Mouse (Mus musculus): ENCODE measurements around the gene Mast4. TPM values are rescaled to one million over a fixed set of nuclear protein-coding genes. Genes with fewer than 3 reads are reported as not detected.

The Mast4 gene
- polyA plus RNA-seq, 1 experiment from 2014 or later: 45.4 TPM

DNA sequence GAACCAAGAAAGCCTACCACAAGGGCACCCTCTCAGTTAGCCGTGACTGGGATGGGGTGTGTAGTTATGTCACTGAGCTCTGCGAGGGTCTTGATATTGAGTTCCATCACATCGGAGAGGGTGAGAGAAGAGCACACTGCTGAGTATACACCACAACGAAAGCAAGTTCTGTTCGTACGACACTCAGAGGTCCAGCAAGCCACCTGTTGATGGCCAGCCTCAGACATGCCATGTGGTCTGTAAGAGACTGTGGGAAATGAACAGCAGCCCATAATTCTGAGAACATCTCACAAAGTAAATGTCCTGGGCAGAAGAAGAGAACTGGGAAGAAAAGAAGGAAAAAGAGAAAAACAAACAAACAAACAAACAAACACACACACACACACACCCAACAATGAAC is 255.5 kb downstream of the Mast4 start:
- no peak overlapping the region for H3K9ac ChIP-seq (ENCODE audit: low read depth, low read length)
- ATAC-seq (replicated peaks; ENCODE audit: insufficient number of reproducible peaks, low FRiP score, low TSS enrichment): no peak
- H3K36me3 ChIP-seq (ENCODE audit: control insufficient read depth, insufficient read depth, low read length): no peaks in the 10 kb centered on the region
- H3K27ac ChIP-seq (ENCODE audit: low read depth, low read length): no peak overlapping the region
- WGBS (ENCODE audit: insufficient replicate concordance): 82% methylated on average over 6 of the region's 6 CpGs
- no peak overlapping the region for H3K4me3 ChIP-seq (ENCODE audit: low read depth, low read length)
- no peak overlapping the region for H3K4me2 ChIP-seq
- no peaks in the 10 kb centered on the region for H3K27me3 ChIP-seq (ENCODE audit: control insufficient read depth, insufficient read depth, low read length)
- no peaks in the 10 kb centered on the region for H3K9me3 ChIP-seq (replicated peaks; ENCODE audit: control insufficient read depth, low read length)
- peaks cover 27% of the 10 kb centered on the region for H3K4me1 ChIP-seq (ENCODE audit: control insufficient read depth, insufficient read depth, low read length)

DNA sequence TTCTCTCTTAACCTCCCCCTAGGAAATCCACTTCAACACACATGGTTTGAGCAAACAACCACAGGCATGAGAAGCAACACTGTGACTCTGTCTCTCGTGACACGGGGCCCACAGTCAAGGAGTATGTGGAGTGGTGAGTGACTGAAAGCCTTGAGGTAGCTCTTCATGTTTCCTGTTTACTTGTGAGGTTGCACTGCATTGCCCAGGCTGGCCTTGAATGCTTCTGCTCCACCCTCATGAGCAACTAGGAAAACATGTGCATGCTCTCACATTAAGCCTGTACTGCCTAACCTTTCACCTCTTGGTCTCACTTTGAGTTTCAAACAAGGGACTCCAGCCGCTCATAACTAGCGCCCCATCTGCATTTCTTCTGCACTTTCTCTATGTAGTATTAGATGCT is 260.8 kb downstream of the Mast4 start:
- WGBS (ENCODE audit: insufficient replicate concordance): 69% methylated on average over 4 of the region's 4 CpGs

DNA sequence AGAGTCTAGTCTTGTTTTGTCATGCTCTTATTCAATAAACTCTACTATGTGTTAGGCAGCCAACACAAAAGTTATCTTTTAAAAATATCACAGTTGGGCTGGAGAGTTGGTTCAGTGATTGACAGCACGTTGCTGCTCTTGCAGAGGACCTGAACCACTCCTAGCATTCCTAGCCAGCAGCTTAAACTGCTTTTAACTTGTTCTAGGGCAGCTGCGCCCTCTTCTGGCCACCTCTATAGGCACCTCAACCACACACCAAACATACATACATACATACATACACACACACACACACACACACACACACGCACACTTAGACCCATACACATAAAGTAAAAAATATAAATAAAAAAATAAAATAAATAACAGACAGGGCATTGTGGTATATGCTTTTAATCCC is 262.5 kb downstream of the Mast4 start:
- Histone ChIP-seq H3K9me3 (replicated peaks; ENCODE audit: control insufficient read depth, low read length) (no peaks in the 10 kb centered on the region), H3K4me1 (ENCODE audit: control insufficient read depth, insufficient read depth, low read length) (0 out of 2 replicates have a peak, but pooled peaks cover 5% of the 10 kb centered on the region), H3K9ac (ENCODE audit: low read depth, low read length) (no peak overlapping the region), H3K36me3 (ENCODE audit: control insufficient read depth, insufficient read depth, low read length) (no peaks in the 10 kb centered on the region), H3K27ac (ENCODE audit: low read depth, low read length) (no peak overlapping the region), H3K27me3 (ENCODE audit: control insufficient read depth, insufficient read depth, low read length) (no peaks in the 10 kb centered on the region), H3K4me2 (no peak overlapping the region), H3K4me3 (ENCODE audit: low read depth, low read length) (no peak overlapping the region)
- 74% methylated on average over 3 of the region's 3 CpGs for WGBS (ENCODE audit: insufficient replicate concordance)
- ATAC-seq (replicated peaks; ENCODE audit: insufficient number of reproducible peaks, low FRiP score, low TSS enrichment): no peak

More for the DNA sequence above, 260.8 kb downstream of the Mast4 start:
- H3K4me1 ChIP-seq (ENCODE audit: control insufficient read depth, insufficient read depth, low read length): 0 out of 2 replicates have a peak, but pooled peaks cover 3% of the 10 kb centered on the region
- H3K9ac ChIP-seq (ENCODE audit: low read depth, low read length): no peak overlapping the region
- no peak overlapping the region for H3K4me3 ChIP-seq (ENCODE audit: low read depth, low read length)
- H3K9me3 ChIP-seq (replicated peaks; ENCODE audit: control insufficient read depth, low read length): no peaks in the 10 kb centered on the region
- H3K27ac ChIP-seq (ENCODE audit: low read depth, low read length): no peak overlapping the region
- ATAC-seq (replicated peaks; ENCODE audit: insufficient number of reproducible peaks, low FRiP score, low TSS enrichment): no peak
- no peaks in the 10 kb centered on the region for H3K36me3 ChIP-seq (ENCODE audit: control insufficient read depth, insufficient read depth, low read length)
- H3K27me3 ChIP-seq (ENCODE audit: control insufficient read depth, insufficient read depth, low read length): no peaks in the 10 kb centered on the region
- H3K4me2 ChIP-seq: no peak overlapping the region

GRCm38 (mm10) chr13:103067581-103068166 is 266.6 kb downstream of the Mast4 start:
- H3K9ac ChIP-seq (ENCODE audit: low read depth, low read length): no peak overlapping the region
- no peak overlapping the region for H3K4me3 ChIP-seq (ENCODE audit: low read depth, low read length)
- H3K27me3 ChIP-seq (ENCODE audit: control insufficient read depth, insufficient read depth, low read length): no peaks in the 10 kb centered on the region
- no peaks in the 10 kb centered on the region for H3K36me3 ChIP-seq (ENCODE audit: control insufficient read depth, insufficient read depth, low read length)
- H3K27ac ChIP-seq (ENCODE audit: low read depth, low read length): peak overlapping the region; percentile 59
- ATAC-seq (replicated peaks; ENCODE audit: insufficient number of reproducible peaks, low FRiP score, low TSS enrichment): peak; percentile 55; the same call in 1 of the 2 replicates
- 44% methylated on average over 7 of the region's 7 CpGs for WGBS (ENCODE audit: insufficient replicate concordance)
- H3K4me2 ChIP-seq: no peak overlapping the region
- H3K4me1 ChIP-seq (ENCODE audit: control insufficient read depth, insufficient read depth, low read length): peaks cover 15% of the 10 kb centered on the region
- H3K9me3 ChIP-seq (replicated peaks; ENCODE audit: control insufficient read depth, low read length): no peaks in the 10 kb centered on the region

GRCm38 (mm10) chr13:103065437-103065836 is 268.9 kb downstream of the Mast4 start:
- H3K4me2 ChIP-seq: peak overlapping the region; percentile 32

DNA sequence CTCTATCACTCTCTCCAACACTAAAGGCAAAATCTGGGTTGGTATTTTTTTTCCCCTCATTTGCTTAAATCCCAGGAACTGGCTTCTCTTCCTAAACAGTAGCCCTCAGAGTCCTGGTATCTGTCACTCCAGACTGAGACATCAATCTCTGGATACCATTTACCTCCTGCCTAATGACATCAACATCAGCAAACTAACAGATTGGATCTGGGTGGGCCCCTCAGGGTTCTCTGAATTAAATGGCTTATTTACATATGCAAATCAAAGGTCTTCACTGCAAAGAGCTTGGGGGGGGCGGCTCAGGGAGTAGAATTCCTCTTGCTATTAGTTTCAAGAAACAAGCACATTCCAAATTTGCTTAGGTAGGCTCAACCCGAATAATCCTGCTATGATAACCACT is 272.6 kb downstream of the Mast4 start:
- ATAC-seq (replicated peaks; ENCODE audit: insufficient number of reproducible peaks, low FRiP score, low TSS enrichment): no peak
- no peaks in the 10 kb centered on the region for H3K36me3 ChIP-seq (ENCODE audit: control insufficient read depth, insufficient read depth, low read length)
- 61% methylated on average over 2 of the region's 2 CpGs for WGBS (ENCODE audit: insufficient replicate concordance)
- H3K4me3 ChIP-seq (ENCODE audit: low read depth, low read length): no peak overlapping the region
- H3K9me3 ChIP-seq (replicated peaks; ENCODE audit: control insufficient read depth, low read length): no peaks in the 10 kb centered on the region
- no peak overlapping the region for H3K9ac ChIP-seq (ENCODE audit: low read depth, low read length)
- H3K27ac ChIP-seq (ENCODE audit: low read depth, low read length): no peak overlapping the region
- H3K27me3 ChIP-seq (ENCODE audit: control insufficient read depth, insufficient read depth, low read length): no peaks in the 10 kb centered on the region
- no peak overlapping the region for H3K4me2 ChIP-seq
- H3K4me1 ChIP-seq (ENCODE audit: control insufficient read depth, insufficient read depth, low read length): peaks cover 13% of the 10 kb centered on the region

More at GRCm38 (mm10) chr13:103065437-103065836, 268.9 kb downstream of the Mast4 start:
- Histone ChIP-seq H3K36me3 (ENCODE audit: control insufficient read depth, insufficient read depth, low read length) (no peaks in the 10 kb centered on the region), H3K9me3 (replicated peaks; ENCODE audit: control insufficient read depth, low read length) (no peaks in the 10 kb centered on the region), H3K4me3 (ENCODE audit: low read depth, low read length) (no peak overlapping the region), H3K27me3 (ENCODE audit: control insufficient read depth, insufficient read depth, low read length) (no peaks in the 10 kb centered on the region), H3K9ac (ENCODE audit: low read depth, low read length) (0 out of 2 replicates have a peak overlapping the region, but pooled peaks have one; percentile 5), H3K4me1 (ENCODE audit: control insufficient read depth, insufficient read depth, low read length) (peaks cover 15% of the 10 kb centered on the region), H3K27ac (ENCODE audit: low read depth, low read length) (no peak overlapping the region)
- WGBS (ENCODE audit: insufficient replicate concordance): 51% methylated on average over 7 of the region's 7 CpGs
- ATAC-seq (replicated peaks; ENCODE audit: insufficient number of reproducible peaks, low FRiP score, low TSS enrichment): no peak

DNA sequence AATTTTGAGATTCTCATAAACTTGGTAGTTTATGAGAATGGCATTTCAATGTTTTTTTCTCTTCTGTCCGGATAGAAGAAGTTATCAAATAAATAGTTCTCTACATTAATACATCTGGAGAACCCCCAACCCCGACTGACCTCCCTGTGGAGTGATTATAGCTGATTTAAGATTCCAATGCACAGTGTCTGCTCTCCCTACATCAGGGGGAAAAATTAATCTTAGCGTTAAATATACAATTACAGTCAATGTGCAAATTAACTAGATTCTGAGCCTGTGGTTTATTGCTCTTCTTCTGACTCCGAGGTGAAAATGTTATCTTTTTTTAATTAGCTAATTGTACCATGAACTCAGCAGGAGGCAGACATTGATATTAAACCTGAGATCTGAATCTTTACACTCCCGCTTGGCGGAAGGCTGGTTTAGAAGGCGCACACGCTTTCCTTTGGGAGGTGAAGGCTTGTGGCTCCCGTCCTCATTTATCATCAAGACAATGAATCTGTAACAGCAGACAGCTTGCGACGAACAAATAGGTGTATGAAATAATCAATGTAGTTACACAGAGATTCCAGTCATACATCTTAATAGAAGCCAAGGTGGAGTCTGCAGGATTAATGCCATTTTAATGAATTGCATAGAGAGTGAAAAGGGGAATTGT is 274.2 kb downstream of the Mast4 start:
- WGBS (ENCODE audit: insufficient replicate concordance): 81% methylated on average over 11 of the region's 11 CpGs
- peaks cover 8% of the 10 kb centered on the region for H3K4me1 ChIP-seq (ENCODE audit: control insufficient read depth, insufficient read depth, low read length)

GRCm38 (mm10) chr13:103056451-103056850 is 277.8 kb downstream of the Mast4 start:
- 55% methylated on average over 10 of the region's 10 CpGs for WGBS (ENCODE audit: insufficient replicate concordance)
- Histone ChIP-seq H3K4me1 (ENCODE audit: control insufficient read depth, insufficient read depth, low read length) (peaks cover 7% of the 10 kb centered on the region; the same call in 1 of the 2 replicates), H3K4me2 (no peak overlapping the region), H3K4me3 (ENCODE audit: low read depth, low read length) (no peak overlapping the region), H3K27ac (ENCODE audit: low read depth, low read length) (no peak overlapping the region), H3K27me3 (ENCODE audit: control insufficient read depth, insufficient read depth, low read length) (no peaks in the 10 kb centered on the region), H3K9ac (ENCODE audit: low read depth, low read length) (no peak overlapping the region), H3K36me3 (ENCODE audit: control insufficient read depth, insufficient read depth, low read length) (no peaks in the 10 kb centered on the region), H3K9me3 (replicated peaks; ENCODE audit: control insufficient read depth, low read length) (no peaks in the 10 kb centered on the region)
- no peak for ATAC-seq (replicated peaks; ENCODE audit: insufficient number of reproducible peaks, low FRiP score, low TSS enrichment)

More for the DNA sequence above, 274.2 kb downstream of the Mast4 start:
- Histone ChIP-seq H3K27me3 (ENCODE audit: control insufficient read depth, insufficient read depth, low read length) (no peaks in the 10 kb centered on the region), H3K9ac (ENCODE audit: low read depth, low read length) (no peak overlapping the region), H3K4me3 (ENCODE audit: low read depth, low read length) (no peak overlapping the region), H3K27ac (ENCODE audit: low read depth, low read length) (no peak overlapping the region), H3K9me3 (replicated peaks; ENCODE audit: control insufficient read depth, low read length) (no peaks in the 10 kb centered on the region), H3K4me2 (no peak overlapping the region), H3K36me3 (ENCODE audit: control insufficient read depth, insufficient read depth, low read length) (no peaks in the 10 kb centered on the region)
- ATAC-seq (replicated peaks; ENCODE audit: insufficient number of reproducible peaks, low FRiP score, low TSS enrichment): no peak

GRCm38 (mm10) chr13:103052661-103053060 is 281.6 kb downstream of the Mast4 start:
- Histone ChIP-seq H3K4me2 (no peak overlapping the region), H3K4me3 (ENCODE audit: low read depth, low read length) (no peak overlapping the region), H3K4me1 (ENCODE audit: control insufficient read depth, insufficient read depth, low read length) (peaks cover 13% of the 10 kb centered on the region), H3K9ac (ENCODE audit: low read depth, low read length) (no peak overlapping the region), H3K27me3 (ENCODE audit: control insufficient read depth, insufficient read depth, low read length) (no peaks in the 10 kb centered on the region), H3K27ac (ENCODE audit: low read depth, low read length) (no peak overlapping the region), H3K9me3 (replicated peaks; ENCODE audit: control insufficient read depth, low read length) (no peaks in the 10 kb centered on the region), H3K36me3 (ENCODE audit: control insufficient read depth, insufficient read depth, low read length) (no peaks in the 10 kb centered on the region)
- ATAC-seq (replicated peaks; ENCODE audit: insufficient number of reproducible peaks, low FRiP score, low TSS enrichment): no peak
- WGBS (ENCODE audit: insufficient replicate concordance): 60% methylated on average over 7 of the region's 7 CpGs
